Mouse (Mus musculus): ENCODE data around the gene Dpf2.

The Dpf2 gene

DNA sequence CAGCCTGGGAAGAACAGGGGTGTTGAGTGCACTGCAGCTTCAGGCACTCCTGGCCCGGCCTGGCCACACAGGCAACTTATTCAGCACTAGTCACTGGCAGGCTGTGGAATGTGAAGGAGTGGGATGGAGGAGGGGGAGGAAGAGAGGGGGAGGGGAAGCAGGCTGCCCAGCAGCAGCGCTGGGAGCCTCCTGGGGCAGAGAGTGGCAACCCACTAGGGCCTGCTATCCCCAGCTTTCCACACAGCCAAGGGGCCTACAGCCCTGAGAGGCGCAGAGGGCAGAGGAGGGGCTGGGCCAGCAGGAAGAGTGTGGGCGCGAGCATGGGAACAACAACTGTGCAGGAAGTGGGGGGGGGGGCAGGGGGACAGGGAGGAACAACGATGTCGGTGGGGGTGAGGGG lies 41.5 kb downstream of the Dpf2 start:
- no peak for DNase-seq (ENCODE audit: low read depth in 2 of 2, low spot score in 2 of 2)

DNA sequence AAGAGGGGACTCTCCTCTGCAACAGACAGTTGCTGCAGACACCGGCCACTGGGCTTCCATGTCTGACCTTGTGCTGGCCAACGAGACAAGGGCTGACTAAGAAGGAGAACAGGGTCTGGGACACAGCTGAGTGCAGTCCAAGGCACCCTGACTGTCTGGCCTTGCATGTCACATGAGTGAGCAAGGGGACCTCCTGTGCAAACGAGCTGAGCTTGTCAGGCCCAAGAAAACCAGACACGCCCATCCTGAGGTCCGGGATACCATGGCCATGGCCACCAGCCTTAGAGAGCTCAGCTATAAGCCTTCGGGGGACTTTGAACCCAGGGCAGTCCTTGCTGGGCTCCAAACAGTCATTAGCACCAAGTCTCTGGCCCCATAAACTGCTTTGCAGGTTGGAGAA lies 44.7 kb downstream of the Dpf2 start:
- DNase-seq (ENCODE audit: low read depth in 2 of 2, low spot score in 2 of 2) = no peak

DNA sequence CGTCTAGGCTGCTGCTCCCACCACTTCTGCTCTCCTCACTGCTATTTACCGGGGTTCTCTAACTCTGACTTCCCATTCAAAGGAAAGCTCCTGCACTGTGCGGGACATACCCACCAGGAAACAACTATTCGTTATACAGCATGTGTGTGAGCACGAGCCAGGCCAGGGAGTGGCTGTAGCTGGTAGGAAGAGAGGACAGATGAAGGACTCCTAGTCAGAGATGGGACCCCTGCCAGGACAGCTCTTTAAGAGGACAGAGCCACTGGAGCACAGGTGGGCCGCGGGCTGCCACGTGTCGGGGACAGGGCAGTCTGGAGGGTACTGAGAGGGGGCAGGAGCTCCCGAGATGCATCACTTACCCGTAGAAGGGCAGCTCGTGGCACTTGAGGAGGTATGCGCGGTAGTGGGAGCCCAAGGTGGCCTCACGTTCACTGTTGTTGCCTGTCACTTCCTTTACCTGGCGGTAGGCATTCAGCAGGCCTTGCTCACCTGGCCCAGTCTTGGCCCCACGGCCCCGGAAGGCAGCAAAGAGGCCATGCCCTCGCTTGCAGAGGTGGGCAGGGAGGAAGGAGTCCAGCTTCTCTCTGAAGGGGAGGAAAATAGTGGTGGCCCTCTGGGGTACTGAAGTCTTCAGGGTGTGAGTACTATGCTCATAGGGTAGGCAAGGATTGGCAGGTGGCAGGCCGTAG lies 48.0 kb downstream of the Dpf2 start:
- no peak for DNase-seq (ENCODE audit: low read depth in 2 of 2, low spot score in 2 of 2)

DNA sequence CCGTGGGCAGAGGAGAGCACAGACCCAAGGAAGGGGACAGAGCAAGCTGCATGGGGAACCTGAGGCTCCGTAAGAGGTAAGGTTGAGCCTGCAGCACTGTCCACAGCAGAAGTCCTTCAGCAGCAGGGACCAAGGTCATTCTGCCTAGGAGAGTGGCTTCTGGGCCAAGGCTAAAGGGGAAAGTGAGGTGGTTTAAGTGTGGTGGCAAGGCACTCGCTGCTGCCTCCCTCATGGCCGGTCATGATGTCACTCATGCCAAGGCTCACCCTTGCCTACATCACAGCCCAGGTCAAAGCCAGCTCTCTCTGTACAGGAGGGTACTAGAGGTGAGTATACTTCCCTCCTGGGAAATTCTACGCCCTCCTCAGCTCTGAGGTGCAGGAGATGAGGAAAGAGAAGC lies 49.0 kb downstream of the Dpf2 start:
- no peak for DNase-seq (ENCODE audit: low read depth in 2 of 2, low spot score in 2 of 2)

DNA sequence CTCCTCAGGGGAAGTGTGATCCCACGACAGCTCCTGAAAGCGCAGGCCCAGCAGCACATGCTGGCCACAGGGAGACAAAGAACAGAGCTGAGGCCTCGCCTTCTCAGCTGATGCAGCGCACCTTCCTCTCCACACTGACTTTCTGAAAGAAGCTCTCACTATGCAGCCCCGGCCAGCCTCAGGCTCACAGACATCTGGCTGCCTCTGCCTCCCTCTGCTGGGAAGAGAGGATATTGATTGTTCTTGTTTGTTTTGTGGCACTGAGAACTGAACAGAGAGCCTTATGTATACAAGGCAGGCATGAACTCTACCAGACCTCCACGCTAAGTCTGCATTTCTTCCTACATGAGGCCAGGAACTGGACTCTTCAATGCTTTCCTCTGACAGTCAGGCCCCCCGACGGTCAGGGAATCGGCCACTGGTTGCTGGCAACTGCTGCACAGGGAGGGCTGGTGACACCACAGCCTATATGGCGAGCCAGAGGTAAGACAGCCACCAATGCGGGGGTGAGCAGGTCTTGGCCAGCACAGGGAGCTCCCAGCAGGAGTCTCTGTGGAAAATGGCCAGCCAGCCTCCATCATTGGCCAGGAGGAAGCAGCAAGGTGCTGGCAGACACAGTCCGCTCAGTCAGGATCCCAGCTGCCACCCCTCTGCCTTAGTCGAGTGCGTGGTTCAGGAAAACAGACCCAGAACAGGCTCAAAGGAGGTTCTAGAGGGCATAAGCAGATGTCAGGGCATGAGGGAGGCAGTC lies 50.3 kb downstream of the Dpf2 start:
- no peak for DNase-seq (ENCODE audit: low read depth in 2 of 2, low spot score in 2 of 2)

DNA sequence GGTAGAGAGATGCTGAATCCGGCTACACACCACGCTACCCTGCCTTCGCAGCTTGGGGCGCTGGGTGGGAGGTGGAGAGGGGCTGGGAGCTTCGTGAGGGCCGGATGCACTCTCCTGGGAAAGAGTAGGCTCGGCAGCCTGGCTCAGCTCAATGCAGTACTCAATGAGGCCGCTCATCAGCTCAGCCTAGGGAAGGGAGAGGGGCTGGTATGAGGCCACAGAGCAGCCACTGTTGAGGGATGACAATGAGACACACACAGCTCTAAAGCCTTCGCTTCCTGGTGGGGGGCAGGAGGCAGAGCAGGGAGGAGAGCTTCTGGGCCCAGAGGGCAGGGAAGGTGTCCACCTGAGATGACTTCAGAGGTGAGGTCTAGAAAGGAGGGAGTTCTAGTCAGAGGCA lies 56.2 kb downstream of the Dpf2 start:
- DNase-seq (ENCODE audit: low read depth in 2 of 2, low spot score in 2 of 2) = no peak

DNA sequence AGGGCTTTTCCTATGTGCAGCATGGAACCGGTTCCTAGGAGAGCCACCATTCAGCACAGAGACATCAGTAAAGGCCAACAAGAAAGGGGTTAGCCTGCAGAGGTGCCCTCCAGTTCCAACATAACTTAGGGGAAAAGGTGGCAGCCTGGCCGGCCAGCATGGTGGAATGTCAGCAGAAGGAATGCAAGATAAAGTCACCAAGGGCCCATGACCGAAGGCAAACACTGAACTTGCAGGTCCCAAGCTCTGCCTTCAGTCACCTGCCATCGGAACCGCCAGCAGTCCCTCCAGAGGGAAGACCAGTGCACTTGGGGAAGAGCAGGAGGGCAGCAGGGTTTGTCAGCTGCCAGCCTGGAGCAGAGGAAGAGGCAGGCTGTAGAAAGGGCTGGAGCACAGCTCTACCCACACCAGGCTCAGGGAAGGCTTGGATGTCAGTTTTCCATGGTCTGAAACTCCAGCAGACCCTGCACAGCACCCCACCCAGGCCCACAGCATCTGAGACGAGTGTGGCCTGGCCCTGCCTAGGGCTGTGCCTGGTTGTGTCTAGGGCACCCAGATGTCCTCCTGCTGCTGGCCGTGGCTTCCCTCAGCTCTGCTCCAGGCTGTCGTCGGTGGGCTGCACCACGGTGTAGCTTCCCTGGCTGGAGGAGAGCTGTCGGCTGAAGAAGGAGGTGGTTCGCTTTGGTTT lies 60.6 kb downstream of the Dpf2 start:
- DNase-seq (ENCODE audit: low read depth in 2 of 2, low spot score in 2 of 2) = no peak

DNA sequence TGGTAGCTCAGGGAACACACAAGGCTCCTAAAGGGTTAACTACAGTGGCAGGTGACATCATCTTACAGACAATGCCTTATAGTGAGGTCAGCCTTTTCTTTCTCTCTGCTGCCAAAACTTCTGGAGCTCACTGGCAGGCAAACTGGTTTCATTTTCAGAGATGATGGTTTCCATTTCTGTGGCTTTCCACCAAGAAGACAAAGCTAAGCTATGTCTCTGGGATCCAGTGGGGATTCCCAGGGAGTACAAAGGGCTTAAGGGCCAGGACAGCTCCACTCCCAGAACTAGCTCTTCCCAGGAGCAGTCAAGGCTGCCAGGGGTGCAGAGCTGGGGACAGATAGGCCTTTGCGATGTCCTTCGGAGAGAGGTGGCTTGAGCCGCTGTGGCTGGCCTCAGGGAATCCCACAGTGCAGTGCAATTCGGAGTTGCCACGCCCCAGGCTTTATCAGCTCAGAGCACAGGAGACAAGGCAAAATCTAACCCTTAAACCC lies 61.3 kb downstream of the Dpf2 start:
- no peak for DNase-seq (ENCODE audit: low read depth in 2 of 2, low spot score in 2 of 2)

DNA sequence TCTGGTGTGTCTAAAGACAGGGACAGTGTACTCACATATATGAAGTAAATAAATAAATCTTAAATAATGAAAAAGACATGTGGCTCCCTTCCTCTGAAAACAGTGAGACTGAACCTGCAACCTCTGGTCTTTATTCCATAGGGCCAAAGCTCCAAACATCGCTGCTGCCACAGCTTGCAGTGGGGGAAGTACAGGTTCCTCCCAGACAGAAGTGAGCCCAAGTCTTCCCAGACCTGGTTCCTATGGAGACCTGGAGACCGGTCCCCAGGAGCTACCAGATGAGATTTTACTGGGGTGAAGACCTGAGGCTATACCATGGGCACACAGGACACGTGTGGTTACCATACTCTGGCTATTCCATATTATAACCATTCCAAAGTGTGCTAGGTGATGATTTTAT lies 62.0 kb downstream of the Dpf2 start:
- no peak for DNase-seq (ENCODE audit: low read depth in 2 of 2, low spot score in 2 of 2)

DNA sequence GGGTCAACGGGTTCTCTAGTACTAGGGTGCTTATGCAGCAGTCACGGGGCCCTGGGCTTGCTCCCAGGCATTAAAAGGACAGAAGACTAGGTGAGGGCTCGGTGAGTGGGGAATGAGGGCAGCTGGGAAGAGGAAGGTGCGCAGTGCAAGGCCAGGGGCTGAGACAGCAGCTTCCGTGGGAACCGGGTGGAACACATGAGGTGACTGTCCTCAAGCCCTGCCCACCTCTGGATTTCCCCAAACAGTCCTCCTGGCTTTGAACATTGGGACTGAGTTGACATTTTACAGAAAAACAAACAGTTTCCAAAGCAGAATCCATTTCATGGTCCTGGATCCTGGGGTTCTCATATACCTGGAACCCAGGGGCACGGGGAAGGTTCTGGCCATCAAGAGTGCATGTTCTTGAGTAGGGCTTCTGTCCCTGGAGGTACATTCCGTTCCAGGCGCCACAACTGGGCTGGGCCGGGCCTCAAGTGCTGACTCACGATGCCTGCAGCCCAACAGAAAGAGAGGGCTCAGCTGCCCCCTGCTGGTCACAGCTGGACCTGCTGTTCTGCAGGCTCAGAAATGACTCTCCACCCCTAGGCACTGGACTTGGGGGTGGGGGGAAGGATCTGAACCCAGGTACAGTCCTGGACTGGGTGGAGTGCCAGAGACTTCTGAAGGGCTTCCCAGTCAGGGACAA lies 62.8 kb downstream of the Dpf2 start:
- peak; percentile 91 to 93 for DNase-seq (ENCODE audit: low read depth in 2 of 2, low spot score in 2 of 2)

DNA sequence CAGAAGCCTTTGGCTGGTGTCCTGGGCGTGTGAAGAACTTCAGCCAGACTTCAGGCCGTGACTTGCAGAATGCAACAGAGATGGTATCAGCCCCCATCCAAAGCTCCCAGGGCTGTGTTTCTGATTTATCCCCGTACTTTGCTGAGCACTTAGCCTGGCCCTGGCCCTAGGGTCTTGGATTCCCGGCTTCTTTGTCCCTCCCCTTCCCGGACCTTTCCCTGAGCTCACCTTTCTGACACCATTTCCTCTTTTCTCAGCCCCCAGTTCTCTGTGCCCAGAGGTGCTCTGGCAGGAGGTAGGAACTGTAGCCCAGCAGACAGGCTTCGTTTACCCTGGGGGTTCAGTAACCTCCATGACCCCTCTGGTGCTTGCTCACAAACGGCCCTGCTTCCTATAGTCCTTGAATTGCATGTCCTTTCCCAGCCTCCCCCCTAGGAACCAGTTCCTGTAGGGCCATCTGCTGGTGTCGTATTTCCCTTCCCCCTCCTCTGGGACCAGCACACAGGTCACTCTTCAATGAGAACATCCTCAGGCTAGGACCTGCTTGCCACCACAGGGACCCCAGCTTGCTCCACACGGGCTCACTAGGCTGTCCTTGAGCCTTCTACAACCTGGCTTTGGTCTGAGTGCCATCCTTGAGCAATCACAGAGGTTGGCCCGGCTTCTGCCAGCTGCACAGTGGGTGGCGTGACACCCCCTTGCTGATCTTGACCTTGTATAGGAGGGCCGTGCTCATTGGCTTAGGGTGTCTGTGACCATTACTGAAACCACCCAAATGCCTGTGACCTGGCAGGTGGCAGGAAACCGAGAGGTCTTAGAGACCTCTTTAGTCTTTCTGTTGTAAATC lies 63.8 kb downstream of the Dpf2 start:
- DNase-seq (ENCODE audit: low read depth in 2 of 2, low spot score in 2 of 2) = no peak

DNA sequence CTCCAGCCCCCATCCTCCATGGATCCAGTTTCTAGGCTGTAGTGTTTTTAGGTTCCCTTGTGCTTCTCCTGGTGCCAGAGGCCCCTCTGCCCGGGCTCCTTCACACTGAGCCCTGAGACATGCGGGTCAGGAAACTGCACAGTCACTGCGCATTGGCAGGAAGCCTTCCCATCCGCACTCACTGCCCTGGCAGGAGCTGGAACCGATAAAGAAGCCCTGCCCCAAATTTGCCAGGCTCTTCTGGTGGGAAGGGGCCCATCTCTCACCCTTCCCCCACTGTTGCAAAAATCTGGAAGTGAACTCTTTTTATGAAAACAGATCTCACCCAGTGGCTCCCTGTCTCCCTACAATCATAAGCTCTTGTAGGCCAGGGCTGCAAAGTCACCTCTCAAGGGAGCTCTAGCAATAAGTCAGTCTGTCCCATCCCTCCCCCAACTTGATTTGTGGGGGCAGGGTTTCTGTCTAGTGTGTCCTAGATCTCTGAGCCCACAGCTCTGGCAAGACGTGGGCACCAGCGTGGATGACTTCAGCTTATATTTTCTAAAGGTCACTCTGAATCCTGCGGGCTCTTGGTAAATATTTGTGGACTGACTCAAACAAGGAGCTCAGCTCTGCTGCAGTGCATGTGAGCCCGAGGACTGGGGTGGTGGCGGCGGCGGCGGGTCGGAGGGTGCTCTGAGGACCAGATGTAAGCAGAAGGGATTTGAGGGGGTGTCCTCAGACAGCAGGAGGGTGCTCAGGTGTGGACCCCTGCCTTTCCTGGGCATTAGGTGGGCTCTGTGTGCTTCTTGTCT lies 64.6 kb downstream of the Dpf2 start:
- DNase-seq (ENCODE audit: low read depth in 2 of 2, low spot score in 2 of 2) = no peak

DNA sequence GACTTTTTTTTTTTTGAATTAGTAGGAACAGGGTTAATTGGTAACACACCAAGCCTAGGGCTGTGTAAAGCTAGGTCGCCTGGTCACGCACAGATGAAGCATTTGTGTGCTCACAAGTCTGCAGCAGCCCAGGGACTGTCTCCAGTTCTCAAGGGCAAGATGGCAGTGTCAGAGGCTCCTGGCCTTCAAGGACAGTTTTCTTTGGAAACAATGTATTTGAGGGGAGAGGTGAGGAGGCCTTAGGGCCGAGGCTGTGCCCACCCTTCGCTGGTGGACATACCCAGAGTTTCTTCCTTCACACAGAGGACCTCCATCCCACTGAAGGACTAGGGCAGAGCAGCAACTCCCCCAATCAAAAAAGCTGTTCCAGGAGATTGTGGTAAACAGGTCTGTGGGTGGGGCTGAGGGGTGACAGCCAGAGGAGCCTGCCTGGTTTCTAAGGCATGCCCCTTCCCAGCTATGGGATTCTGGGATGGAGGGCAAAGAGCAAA lies 65.5 kb downstream of the Dpf2 start:
- DNase-seq (ENCODE audit: low read depth in 2 of 2, low spot score in 2 of 2) = no peak

DNA sequence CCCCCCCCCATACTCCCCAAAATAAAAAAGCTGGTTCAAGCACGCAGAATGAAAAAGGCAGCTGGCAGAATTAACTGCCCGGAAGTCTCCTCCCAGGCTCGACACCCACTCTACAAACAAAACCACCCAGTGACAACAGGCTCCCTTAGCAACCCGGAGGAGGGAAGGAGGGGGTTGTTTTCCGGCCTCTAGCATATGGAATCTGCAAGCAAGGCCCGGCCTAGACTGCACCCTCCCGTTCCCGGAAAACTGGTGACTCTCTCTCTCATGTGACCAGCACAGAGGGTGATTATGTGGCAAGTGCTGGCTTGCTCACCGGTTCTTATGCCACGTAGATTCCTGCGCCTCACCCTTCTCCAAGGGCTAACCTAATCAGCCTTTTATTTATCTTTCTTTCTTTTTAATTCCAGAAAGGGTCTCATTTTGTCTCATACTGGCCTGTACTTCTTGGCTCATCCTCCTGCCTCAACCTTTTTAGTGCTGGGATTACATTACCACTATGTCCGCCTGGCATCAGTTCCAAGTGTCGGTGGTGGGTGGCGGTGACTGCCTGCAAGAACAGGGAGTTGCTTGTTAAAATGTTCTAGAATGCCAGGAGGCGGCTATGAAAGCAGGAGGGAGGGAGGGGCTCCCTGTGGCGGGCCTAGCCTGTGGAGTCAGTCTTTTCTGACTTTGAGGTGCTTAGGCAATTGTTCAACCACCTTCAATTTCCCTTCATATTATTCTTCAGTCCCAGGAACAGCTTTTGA lies 66.1 kb downstream of the Dpf2 start:
- peak; percentile 55 to 60 for DNase-seq (ENCODE audit: low read depth in 2 of 2, low spot score in 2 of 2)

Measured in CD8-positive naive resting alpha-beta T cell, adult 2 months (primary cell).